Comparison of ENCODE assay signal across 7 mouse cellular contexts in the genomic region with DNA sequence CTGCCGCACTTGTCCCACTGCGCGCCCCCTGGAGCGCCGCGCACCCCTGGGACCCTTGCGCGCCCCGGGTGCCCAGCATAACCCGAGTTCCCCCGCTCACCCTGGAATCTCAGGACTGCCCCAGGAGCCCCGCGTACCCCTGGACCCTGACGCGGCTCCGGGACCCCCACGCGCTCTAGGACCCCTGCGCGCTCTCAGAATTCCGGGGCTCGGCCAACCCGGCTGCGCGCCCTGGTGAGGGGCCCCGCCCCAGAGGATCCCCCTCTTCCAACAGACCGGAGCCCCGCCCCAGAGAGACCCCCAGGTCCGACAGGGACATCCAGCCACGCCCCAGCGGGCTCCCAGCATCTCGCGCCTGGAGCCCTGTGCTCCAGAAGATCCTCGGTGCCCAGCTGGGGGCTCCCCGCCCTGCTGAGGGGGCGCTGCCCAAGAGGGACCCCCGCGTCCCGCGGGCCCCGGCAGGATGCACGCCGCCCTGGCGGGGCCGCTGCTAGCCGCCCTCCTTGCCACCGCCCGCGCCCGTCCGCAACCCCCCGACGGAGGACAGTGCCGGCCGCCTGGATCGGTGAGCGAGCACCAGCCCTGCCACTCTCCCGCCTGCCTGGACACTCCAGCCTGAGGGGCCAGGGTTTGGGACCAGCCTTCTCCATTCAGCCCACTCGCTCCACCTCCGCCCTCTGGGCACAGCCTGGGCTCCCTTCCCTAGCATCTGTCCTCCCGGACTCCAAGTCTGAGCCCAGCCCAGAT. TPM values are rescaled to one million over a fixed set of nuclear protein-coding genes. Genes with fewer than 3 reads are reported as not detected.
DNase-seq lines count a peak whose midpoint lies in the region; ATAC-seq and TF ChIP-seq lines count a peak whose summit lies in the region.

A gene (plus strand): TSS at position 370 of the 747 bp plus-strand sequence.

- TF ChIP-seq POLR2A in olfactory bulb, adult 2 months (IDR thresholded peaks at IDR 0.05; ENCODE audit: insufficient read depth, low read depth, low read length) = no peak

- peak within 1 kb of the TSS; percentile 96 for H3K4me2 ChIP-seq in embryonic facial prominence, embryonic 12.5 days (replicated peaks)
- H3K4me2 ChIP-seq in limb, embryonic 12.5 days = peak within 1 kb of the TSS; percentile 96

- peak within 1 kb of the TSS; percentile 76 for H3K9ac ChIP-seq in embryonic facial prominence, embryonic 12.5 days
- peak within 1 kb of the TSS; percentile 80 for H3K9ac ChIP-seq in limb, embryonic 12.5 days (replicated peaks)

- H3K27me3 ChIP-seq in embryonic facial prominence, embryonic 12.5 days = peaks cover 47% of the 10 kb centered on the region
- peaks cover 73% of the 10 kb centered on the region for H3K27me3 ChIP-seq in limb, embryonic 12.5 days

- peak; percentile 3 to 19 for DNase-seq in thymus, postnatal 36 days
- DNase-seq in thymus, postnatal 0 days (ENCODE audit: low spot score) = no peak
- DNase-seq in heart, postnatal 4 days = peak; percentile 53
- no peak for DNase-seq in ovary, postnatal 10 days (ENCODE audit: low spot score)

- H3K9me3 ChIP-seq in embryonic facial prominence, embryonic 12.5 days = no peaks in the 10 kb centered on the region
- H3K9me3 ChIP-seq in limb, embryonic 12.5 days = no peaks in the 10 kb centered on the region

- ATAC-seq in embryonic facial prominence, embryonic 12.5 days (ENCODE audit: insufficient number of reproducible peaks, insufficient read depth, low FRiP score, low TSS enrichment) = peak; percentile 58; the same call in 1 of the 2 replicates
- peak; percentile 23; the same call in 1 of the 2 replicates for ATAC-seq in limb, embryonic 12.5 days (ENCODE audit: insufficient number of reproducible peaks, insufficient read depth, low FRiP score, low TSS enrichment, low read depth)

- no peak for TF ChIP-seq CTCF in olfactory bulb, adult 2 months (IDR thresholded peaks at IDR 0.05; ENCODE audit: insufficient read depth, low read depth, low read length)

- no peaks in the 10 kb centered on the region for H3K36me3 ChIP-seq in embryonic facial prominence, embryonic 12.5 days
- no peaks in the 10 kb centered on the region for H3K36me3 ChIP-seq in limb, embryonic 12.5 days

- H3K4me3 ChIP-seq in embryonic facial prominence, embryonic 12.5 days = peak within 1 kb of the TSS; percentile 77
- peak within 1 kb of the TSS; percentile 74 for H3K4me3 ChIP-seq in limb, embryonic 12.5 days (replicated peaks)
- peak within 1 kb of the TSS; percentile 56 for H3K4me3 ChIP-seq in olfactory bulb, adult 2 months (ENCODE audit: insufficient read depth, low read depth, low read length)

- H3K4me1 ChIP-seq in embryonic facial prominence, embryonic 12.5 days = peaks cover 37% of the 10 kb centered on the region
- peaks cover 37% of the 10 kb centered on the region for H3K4me1 ChIP-seq in limb, embryonic 12.5 days (replicated peaks)
- peaks cover 19% of the 10 kb centered on the region for H3K4me1 ChIP-seq in olfactory bulb, adult 2 months (ENCODE audit: control insufficient read depth, insufficient read depth, low read length)

- H3K27ac ChIP-seq in embryonic facial prominence, embryonic 12.5 days = peak within 1 kb of the TSS; percentile 91
- peak within 1 kb of the TSS; percentile 89 for H3K27ac ChIP-seq in limb, embryonic 12.5 days
- H3K27ac ChIP-seq in olfactory bulb, adult 2 months (ENCODE audit: insufficient read depth, low read depth, low read length) = no peak within 1 kb of the TSS

- 1% methylated on average over 45 of the region's 61 CpGs for WGBS in embryonic facial prominence, embryonic 12.5 days
- WGBS in limb, embryonic 12.5 days = 1% methylated on average over 60 of the region's 61 CpGs
- 3% methylated on average over 61 of the region's 61 CpGs for WGBS in olfactory bulb, adult 2 months

RNA-seq across cellular contexts. Expression of the gene that starts here (rescaled TPM):
- 0.12 and 0.17 TPM in 2 replicates for polyA plus RNA-seq in thymus, postnatal 0 days (2015; fragmentation: Nextera tagmentation; extraction: Ambion mirVana)
- polyA plus RNA-seq in embryonic facial prominence, embryonic 12.5 days (2016; fragmentation: Nextera tagmentation; extraction: Ambion mirVana) = 1.6 and 1.7 TPM in 2 replicates
- 10 to 100 TPM; 19.0 to 19.9 TPM for total RNA-seq in heart, postnatal 4 days (2021)
- 0.59 and 0.72 TPM in 2 replicates for polyA plus RNA-seq in limb, embryonic 12.5 days (2016; fragmentation: Nextera tagmentation; extraction: Ambion mirVana)
- polyA plus RNA-seq in olfactory bulb, adult 2 months (2012; ENCODE audit: insufficient read depth, insufficient read length, low replicate concordance, missing spikeins) = not detected in 2 replicates

Comparison
In these comparisons a context has a peak if more than half of its experiments do, and no peak if none do; other contexts are left out.
1. DNase-seq: peak in thymus, postnatal 36 days (2 of 2) and heart, postnatal 4 days (single experiment); none in thymus, postnatal 0 days (single experiment) and ovary, postnatal 10 days (single experiment).
2. Peak in ATAC-seq, H3K4me3 ChIP-seq, H3K27ac ChIP-seq, H3K9ac ChIP-seq and H3K4me2 ChIP-seq in limb, embryonic 12.5 days; RNA of the gene not detected or under 1 TPM.
3. Peak in every context shown above with its lines, with median percentiles within 50 percentile points of each other: H3K4me3 ChIP-seq.